Mouse (Mus musculus) bone marrow, adult 2 months (tissue): ENCODE results near the gene Stab1. TPM values are rescaled to one million over a fixed set of nuclear protein-coding genes. Genes with fewer than 3 reads are reported as not detected.

Experiments used
- H3K27ac ChIP-seq: fragments of 200-500 bp; 2 replicates; pipeline ENCODE4 v1.5.1; 2012; ENCODE audit warnings: low read depth, mild to moderate bottlenecking, control low read depth, inconsistent platforms, low read length; ENCODE audit not compliant: control insufficient read depth, poor library complexity, insufficient read depth
- H3K4me1 ChIP-seq: fragments of 200-500 bp; 2 replicates; pipeline ENCODE4 v1.6.1; 2011; ENCODE audit warnings: low read length; ENCODE audit not compliant: control insufficient read depth, insufficient read depth
- H3K4me3 ChIP-seq: fragments of 200-500 bp; replicated peaks from 2 replicates; pipeline ENCODE3; 2011; ENCODE audit warnings: mild to moderate bottlenecking, low read depth, low read length, control low read depth; ENCODE audit not compliant: control insufficient read depth
- CTCF ChIP-seq: fragments of 200-500 bp; IDR thresholded peaks from 2 replicates; pipeline ENCODE4 v1.5.1; 2011; ENCODE audit warnings: low read length, control low read depth; ENCODE audit not compliant: control insufficient read depth, insufficient read depth
- POLR2A ChIP-seq: fragments of 200-500 bp; IDR thresholded peaks from 2 replicates; pipeline ENCODE4 v1.6.1; 2011; ENCODE audit warnings: low read depth, mild to moderate bottlenecking, control low read depth, low read length, borderline replicate concordance; ENCODE audit not compliant: control insufficient read depth
- WGBS: fragments of 180-500 bp; shearing (Covaris S2); methylation state at CpG from one replicate; pipeline ENCODE4 v1.1.7; 2018; 5-methylcytosine and 5-hydroxymethylcytosine counted together
- polyA plus RNA-seq: library from polyadenylated mRNA; stranded (reverse); fragments of >200 nt; gene quantifications from 2 replicates; pipeline ENCODE4 v1.2.4, GENCODE M21; 2011; ENCODE audit warnings: low replicate concordance; ENCODE audit not compliant: missing spikeins, insufficient read depth, insufficient read length

The Stab1 gene
- polyA plus RNA-seq, 1 experiment = 73.4 TPM

DNA sequence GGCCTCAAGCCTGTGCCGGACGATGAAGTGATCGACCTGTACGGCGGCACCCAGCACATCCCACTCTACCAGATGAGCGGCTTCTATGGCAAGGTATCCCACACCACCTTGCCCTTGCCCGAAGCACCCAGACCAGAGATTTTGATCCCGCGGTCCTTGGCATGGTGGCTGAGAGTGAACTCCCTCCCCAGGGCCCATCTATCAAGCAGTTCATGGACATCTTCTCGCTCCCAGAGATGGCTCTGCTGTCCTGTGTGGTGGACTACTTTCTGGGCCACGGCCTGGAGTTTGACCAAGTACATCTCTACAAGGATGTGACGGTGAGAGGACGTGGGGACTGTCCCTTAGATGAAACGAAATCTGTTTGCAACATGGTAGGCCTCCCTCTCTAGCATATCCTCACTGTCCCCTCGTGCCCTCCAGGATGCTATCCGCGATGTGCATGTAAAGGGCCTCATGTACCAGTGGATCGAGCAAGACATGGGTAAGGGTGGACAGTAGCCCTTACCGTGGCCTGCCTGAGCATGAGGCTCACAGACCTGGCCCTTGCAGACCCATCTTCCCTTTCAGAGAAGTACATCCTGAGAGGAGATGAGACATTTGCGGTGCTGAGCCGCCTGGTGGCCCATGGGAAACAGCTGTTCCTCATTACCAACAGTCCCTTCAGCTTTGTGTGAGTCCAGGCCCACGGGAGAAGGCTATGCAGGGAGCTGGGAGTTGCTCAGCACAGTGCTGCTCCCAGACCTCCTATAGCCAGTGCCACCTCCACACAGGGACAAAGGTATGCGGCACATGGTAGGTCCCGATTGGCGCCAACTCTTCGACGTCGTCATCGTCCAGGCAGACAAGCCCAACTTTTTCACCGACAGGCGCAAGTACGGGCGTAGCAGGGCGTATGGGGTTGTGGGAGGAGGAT, 32.7 kb downstream of the Stab1 start:
- no peak overlapping the region for H3K27ac ChIP-seq
- peaks cover 1% of the 10 kb centered on the region; the same call in 1 of the 2 replicates for H3K4me1 ChIP-seq
- WGBS = 92% methylated on average over 34 of the region's 34 CpGs
- no peak for TF ChIP-seq CTCF
- TF ChIP-seq POLR2A = no peak
- no peak overlapping the region for H3K4me3 ChIP-seq

DNA sequence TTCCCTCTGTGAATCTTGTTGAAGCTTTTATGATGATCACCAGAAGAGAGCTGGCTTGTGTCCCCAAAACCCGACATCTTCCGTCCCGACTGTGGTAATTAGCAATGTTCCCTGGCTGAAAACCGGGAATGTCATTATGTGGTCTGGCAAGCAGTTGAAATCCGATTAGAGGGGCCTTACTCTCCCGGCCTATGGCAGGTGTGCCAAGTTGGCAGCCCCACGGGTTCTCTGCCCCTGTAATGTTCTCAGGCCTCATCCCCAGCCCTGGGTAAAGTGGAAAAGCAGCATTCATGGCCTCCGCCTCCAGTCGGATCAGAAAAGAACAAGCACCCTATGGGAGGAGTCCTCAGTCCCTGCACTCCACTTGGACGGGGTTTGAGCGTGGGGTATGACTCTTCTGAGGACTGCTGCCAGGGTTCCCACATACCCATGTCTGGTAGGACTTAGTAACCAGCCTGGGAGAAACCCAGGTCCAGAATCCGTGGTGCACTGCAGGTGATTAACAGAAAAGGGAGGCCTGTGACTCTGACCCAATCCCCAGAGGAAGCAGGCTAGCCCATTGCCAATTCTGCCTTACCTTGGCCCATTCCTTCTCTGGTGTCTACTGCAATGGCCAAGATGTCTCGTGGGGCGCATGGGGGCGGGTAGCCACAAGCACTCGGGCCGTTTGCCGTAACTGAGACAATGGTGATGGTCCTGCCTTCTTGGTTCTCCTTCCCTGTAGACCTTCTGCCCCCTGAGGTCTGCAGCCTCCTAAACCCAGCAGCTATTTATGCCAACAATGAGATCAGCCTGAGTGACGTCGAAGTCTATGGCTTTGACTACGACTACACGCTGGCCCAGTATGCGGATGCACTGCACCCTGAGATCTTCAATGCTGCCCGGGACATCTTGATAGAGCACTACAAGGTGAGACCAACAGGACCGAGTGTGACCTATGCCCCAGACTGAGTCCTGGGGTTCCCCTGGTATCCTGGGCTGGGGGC, 34.1 kb downstream of the Stab1 start:
- H3K4me3 ChIP-seq = no peak overlapping the region
- TF ChIP-seq CTCF (no peak), POLR2A (no peak)
- WGBS = 92% methylated on average over 25 of the region's 25 CpGs
- no peak overlapping the region for H3K27ac ChIP-seq
- H3K4me1 ChIP-seq = peaks cover 3% of the 10 kb centered on the region; the same call in 1 of the 2 replicates

DNA sequence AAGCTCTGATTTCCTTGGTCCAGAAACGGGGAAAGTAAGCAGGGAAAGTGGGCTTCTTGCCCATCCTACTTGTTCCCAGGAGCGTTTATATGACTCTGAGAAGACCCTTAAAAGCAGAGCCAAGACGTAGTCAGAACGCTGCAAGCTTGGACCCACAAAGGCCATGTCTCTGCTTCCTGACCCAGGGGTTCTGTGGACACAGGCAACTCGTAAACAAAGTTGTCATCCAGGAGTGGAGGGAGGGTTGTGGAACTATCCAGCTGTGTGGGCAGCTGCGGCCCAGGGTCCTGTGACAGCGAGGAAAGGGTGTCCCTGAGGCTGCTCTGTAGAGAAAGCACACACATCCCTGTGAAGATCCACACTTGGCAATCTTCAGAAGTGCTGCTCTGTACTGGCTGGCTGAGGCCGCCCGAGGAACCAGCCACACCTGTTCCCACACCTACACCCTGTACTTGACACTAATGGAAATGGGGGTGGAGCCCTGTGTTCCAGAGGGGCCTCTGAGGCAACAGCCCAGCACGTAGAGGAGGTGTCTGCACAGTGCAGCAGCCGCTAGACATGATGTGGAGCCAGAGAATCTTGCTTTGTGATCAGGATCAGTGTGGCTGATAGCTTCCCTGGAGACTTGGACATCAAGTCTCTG, 35.3 kb downstream of the Stab1 start:
- Histone ChIP-seq H3K4me1 (peaks cover 3% of the 10 kb centered on the region; the same call in 1 of the 2 replicates), H3K4me3 (no peak overlapping the region), H3K27ac (no peak overlapping the region)
- WGBS = 84% methylated on average over 11 of the region's 11 CpGs
- TF ChIP-seq CTCF (no peak), POLR2A (no peak)

DNA sequence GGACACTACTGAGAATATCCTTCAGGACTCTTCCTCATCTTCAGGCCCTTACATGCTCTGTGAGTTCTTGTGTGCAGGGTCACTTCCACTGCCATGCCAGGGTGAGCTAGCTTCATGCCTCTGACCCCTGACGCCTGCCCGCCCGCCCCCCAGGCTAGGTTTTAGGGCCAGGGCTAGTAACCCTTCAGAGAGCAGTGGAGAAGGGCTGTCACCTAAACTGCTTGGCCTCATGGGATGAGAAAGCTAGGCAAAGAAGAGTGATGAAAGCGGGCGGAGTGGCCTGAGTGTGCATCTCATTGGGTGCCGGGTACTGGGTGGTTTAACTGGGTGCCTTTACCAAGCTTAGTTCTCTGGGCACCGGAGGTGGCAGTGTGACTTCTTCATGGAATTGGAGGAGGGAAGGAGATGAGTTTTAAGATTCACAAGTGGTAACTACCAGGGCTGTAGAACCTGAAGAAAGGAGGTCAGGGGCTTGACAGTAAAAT, 35.9 kb downstream of the Stab1 start:
- 80% methylated on average over 7 of the region's 7 CpGs for WGBS
- H3K4me3 ChIP-seq = no peak overlapping the region
- TF ChIP-seq CTCF = no peak
- TF ChIP-seq POLR2A = no peak
- H3K27ac ChIP-seq = no peak overlapping the region
- peaks cover 3% of the 10 kb centered on the region; the same call in 1 of the 2 replicates for H3K4me1 ChIP-seq

DNA sequence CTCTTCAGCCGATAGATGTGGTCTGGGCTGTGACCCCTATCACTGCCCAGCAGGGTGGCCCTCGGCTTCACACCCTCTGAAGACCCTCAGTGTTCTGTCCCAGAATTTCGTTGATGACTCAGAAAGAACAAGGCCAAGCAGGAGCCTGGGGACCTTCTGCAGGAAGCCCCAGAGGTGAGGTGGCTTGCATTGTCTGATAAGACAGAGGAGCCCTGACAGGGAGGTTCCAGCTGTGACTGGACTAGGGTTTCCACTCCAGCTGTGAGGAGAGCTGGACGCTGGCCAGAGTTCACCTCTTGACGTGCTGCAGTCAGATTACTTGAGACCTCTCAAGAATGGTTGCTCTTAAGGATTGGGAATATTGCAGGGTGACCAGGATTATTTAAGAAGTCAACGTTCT, 36.4 kb downstream of the Stab1 start:
- WGBS = 42% methylated on average over 6 of the region's 6 CpGs
- Histone ChIP-seq H3K4me3 (no peak overlapping the region), H3K4me1 (peaks cover 3% of the 10 kb centered on the region; the same call in 1 of the 2 replicates), H3K27ac (no peak overlapping the region)
- TF ChIP-seq CTCF (no peak), POLR2A (no peak)

DNA sequence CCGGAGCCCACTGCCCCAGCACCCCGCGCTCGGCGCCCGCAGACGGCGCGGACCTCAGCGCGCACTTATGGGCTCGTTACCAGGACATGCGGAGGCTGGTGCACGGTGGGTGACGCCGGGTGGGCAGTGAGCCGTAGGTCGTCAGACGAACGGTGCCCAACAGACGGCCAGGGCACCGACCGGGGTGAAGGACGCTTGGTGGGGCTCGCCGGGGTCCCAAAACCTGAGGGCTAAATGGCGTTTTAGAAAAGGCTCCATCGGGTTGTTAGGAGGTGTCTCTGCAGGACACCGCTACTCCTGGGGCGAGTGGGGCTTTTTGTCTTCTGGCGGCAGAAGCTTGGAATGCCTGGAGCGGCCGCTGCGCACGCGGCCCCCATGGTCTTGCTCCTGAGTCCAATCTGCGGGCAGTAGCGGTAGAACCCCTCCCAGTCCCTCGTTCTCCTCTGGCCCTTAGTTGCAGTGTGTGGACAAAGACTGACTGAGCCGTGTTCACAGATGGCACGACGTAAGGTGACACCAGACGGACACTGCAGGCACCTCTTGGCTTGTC, 37.1 kb downstream of the Stab1 start:
- no peak for TF ChIP-seq CTCF
- no peak for TF ChIP-seq POLR2A
- peak overlapping the region; percentile 17; the same call in 1 of the 2 replicates for H3K27ac ChIP-seq
- peak overlapping the region; percentile 79 for H3K4me3 ChIP-seq
- peaks cover 5% of the 10 kb centered on the region; the same call in 1 of the 2 replicates for H3K4me1 ChIP-seq
- 1% methylated on average over 43 of the region's 43 CpGs for WGBS

DNA sequence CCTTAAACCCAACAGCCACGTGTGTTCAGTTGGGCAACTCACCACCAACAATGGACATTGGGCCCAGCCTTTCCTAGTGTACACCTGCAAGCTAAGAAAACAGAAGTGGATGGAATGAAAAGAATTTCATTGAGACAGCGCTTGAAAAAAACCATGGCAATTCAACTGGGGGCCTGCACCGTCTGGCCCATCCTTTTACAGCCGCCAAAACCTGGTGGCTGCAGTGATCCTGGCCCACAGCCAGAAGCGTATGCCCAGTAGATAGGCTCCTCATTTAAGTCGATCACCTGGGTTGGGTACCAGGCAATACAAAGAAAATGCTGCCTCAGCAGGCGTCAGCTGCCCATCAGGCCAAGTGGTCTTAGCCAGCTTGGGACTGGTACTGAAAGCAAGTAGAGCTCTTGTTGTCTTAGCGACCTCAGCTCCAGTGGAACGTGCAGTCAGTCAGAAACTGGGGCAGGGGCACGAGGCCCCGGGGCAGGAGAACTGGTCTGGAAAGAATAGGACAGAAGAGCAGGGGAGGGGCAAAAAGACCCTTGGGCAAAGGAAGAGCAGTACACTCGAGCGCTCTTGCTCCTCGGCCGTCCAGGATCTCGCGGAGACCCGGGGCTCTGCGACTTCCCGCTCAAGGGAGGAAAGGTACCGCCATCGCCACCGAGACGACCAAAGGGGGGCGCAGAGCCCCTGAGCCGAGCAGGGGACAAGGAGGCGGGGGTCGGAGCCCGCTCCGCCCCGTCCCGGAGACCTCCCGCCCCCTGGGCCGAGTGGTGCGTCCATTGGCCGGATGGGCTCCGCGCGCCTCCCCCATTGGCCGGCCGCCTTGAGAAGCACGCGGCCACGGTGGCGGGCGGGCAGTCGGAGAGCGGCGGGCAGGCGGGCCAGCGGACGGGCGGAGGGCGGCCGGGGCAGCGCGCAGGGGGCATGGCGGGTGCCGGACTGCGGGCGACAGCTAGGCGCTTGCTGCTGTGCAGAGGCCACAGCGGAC, 37.9 kb downstream of the Stab1 start, which contains the start of gene Nt5dc2:
TSS of gene Nt5dc2 (plus strand) at position 818 of the 985 bp plus-strand sequence.
- Histone ChIP-seq H3K27ac (peak within 1 kb of the TSS; percentile 37), H3K4me1 (peaks cover 5% of the 10 kb centered on the region; the same call in 1 of the 2 replicates), H3K4me3 (peak within 1 kb of the TSS; percentile 79)
- no peak for TF ChIP-seq CTCF
- no peak for TF ChIP-seq POLR2A
- 6% methylated on average over 63 of the region's 63 CpGs for WGBS
